Mouse (Mus musculus) limb, embryonic 15.5 days (tissue): ENCODE measurements around the gene Heyl. TPM values are rescaled to one million over a fixed set of nuclear protein-coding genes. Genes with fewer than 3 reads are reported as not detected.
"Not testable (repeated sequence)": the region's sequence is repeated elsewhere in the genome, so short reads cannot be mapped to it uniquely, and the experiment has no call there.

Experiments used
- ATAC-seq: fragments of 200-750 bp; cut with Nextera tagmentation; 2 replicates; pipeline ENCODE4 v1.8.0; 2017; ENCODE audit warnings: low read depth, moderate TSS enrichment; ENCODE audit not compliant: insufficient number of reproducible peaks, low FRiP score, low TSS enrichment
- H3K27ac ChIP-seq: fragments of 300-500 bp; sonication (generic); 2 replicates; pipeline ENCODE4 v1.5.1; 2015; ENCODE audit warnings: moderate library complexity, mild to moderate bottlenecking, inconsistent platforms
- H3K27me3 ChIP-seq: fragments of 300-500 bp; sonication (generic); 2 replicates; pipeline ENCODE4 v1.6.1; 2015; ENCODE audit warnings: inconsistent platforms
- H3K36me3 ChIP-seq: fragments of 300-500 bp; sonication (generic); 2 replicates; pipeline ENCODE4 v1.6.1; 2015; ENCODE audit warnings: inconsistent platforms
- H3K4me1 ChIP-seq: fragments of 300-500 bp; sonication (generic); 2 replicates; pipeline ENCODE4 v1.6.1; 2015; ENCODE audit warnings: inconsistent platforms
- H3K4me2 ChIP-seq: fragments of 300-500 bp; sonication (generic); 2 replicates; pipeline ENCODE4 v1.6.1; 2015; ENCODE audit warnings: mild to moderate bottlenecking, inconsistent platforms
- H3K4me3 ChIP-seq: fragments of 300-500 bp; sonication (generic); 2 replicates; pipeline ENCODE4 v1.5.1; 2015; ENCODE audit warnings: mild to moderate bottlenecking, inconsistent platforms
- H3K9ac ChIP-seq: fragments of 300-500 bp; sonication (generic); 2 replicates; pipeline ENCODE4 v1.6.1; 2015; ENCODE audit warnings: inconsistent platforms
- H3K9me3 ChIP-seq: fragments of 300-500 bp; sonication (generic); 2 replicates; pipeline ENCODE4 v1.6.1; 2016; ENCODE audit warnings: inconsistent platforms
- WGBS: fragments of 180-500 bp; shearing (Covaris S2); methylation state at CpG from one replicate; pipeline ENCODE4 v1.1.7; 2015; 5-methylcytosine and 5-hydroxymethylcytosine counted together
- polyA plus RNA-seq: library from polyadenylated mRNA; unstranded; fragments of >200 nt; fragmentation: Nextera tagmentation; extraction: Ambion mirVana; gene quantifications from 2 replicates; pipeline ENCODE4 v1.2.1, GENCODE M21; 2015

Heyl gene
- polyA plus RNA-seq, 1 experiment from 2014 or later, result 11.0 TPM

DNA sequence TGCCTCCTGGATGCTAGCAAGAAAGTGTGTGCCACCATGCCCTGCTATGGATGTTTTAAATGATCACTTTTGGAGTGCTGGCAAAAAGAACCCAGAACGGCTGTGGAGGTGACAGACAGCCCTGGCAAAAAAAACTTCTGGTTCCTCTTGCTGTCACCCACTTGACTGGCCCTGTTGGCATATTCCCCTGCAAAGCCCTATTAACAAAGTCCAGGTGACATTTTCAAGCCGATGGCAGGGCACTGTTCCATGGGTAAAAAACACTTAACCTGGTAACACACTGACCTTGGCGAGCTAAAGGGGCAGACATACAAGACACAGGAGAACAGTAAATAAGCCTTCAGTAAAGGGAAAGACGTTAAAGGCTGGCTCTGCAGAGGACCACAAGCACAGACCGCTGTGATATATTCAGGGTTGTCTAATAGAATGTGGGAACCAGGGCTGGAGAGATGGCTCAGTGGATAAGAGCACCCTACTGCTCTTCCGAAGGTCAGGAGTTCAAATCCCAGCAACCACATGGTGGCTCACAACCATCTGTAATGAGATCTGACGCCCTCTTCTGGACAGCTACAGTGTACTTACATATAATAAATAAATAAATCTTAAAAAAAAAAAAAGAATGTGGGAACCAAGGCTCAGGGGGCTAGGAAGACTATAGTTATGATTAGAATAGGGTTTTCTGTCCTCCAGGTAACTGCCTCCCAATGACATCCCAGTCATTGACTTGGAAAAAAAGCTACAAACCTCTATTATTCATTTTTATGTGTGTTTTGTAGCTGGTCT lies 60.5 kb downstream of the Heyl start:
- no peak overlapping the region for H3K4me3 ChIP-seq
- H3K9me3 ChIP-seq, result no peaks in the 10 kb centered on the region
- no peaks in the 10 kb centered on the region for H3K27me3 ChIP-seq
- H3K9ac ChIP-seq, result no peak overlapping the region
- no peak for ATAC-seq
- no peak overlapping the region for H3K27ac ChIP-seq
- H3K36me3 ChIP-seq, result peaks cover 90% of the 10 kb centered on the region
- H3K4me1 ChIP-seq, result no peaks in the 10 kb centered on the region
- 75% methylated on average over 7 of the region's 7 CpGs for WGBS
- no peak overlapping the region for H3K4me2 ChIP-seq

DNA sequence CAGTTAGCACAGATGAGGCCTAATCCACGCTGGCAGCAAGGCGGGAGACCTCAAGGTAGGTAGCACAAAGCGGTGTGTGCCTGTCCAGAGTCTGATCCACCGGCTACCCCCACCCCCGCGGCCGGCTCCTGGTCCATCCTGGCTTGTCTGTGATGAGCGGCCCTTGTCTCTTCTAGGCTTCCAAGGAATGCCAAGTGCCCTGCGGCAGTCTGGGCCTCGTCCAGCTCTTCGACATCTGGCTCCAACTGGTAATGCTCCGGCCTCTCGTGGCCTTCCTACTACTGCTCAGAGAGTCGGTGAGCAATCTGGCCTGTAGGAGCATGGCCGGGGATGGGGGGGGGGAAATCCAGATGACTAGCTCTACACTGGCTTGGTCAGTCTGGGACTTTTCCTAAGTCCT lies 61.7 kb downstream of the Heyl start:
- H3K27ac ChIP-seq, H3K9me3 ChIP-seq, H3K4me3 ChIP-seq, H3K27me3 ChIP-seq, H3K4me1 ChIP-seq, H3K4me2 ChIP-seq, H3K9ac ChIP-seq, ATAC-seq: not testable (repeated sequence)
- peaks cover 90% of the 10 kb centered on the region for H3K36me3 ChIP-seq
- 86% methylated on average over 15 of the region's 15 CpGs for WGBS

DNA sequence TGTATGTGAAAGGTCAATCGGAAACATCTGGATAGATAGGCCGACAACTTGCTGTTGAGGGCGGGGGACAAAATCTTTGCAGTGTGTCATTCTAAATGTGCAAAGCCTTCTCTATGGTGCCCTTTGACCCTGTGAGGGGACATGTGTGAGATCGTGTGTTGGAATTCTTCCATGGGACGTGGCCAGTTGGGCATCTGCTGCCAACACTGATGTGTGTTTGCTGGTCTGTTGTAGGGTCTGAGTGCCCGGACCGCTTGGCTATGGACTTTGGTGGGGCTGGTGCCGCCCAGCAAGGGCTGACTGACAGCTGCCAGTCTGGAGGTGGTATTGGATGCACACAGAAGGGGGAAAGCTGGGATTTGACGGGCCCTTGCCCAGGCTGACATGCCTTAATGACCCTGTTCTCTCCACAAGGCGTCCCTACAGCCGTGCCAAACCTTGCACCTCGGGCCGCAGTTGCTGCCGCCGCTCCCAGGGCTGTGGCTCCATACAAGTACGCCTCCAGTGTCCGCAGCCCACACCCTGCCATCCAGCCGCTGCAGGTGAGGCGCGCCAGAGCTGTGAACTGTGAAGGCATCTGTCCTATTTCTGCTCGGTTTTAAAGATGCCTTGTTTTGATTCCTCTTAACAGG lies 62.3 kb downstream of the Heyl start:
- 88% methylated on average over 21 of the region's 21 CpGs for WGBS
- H3K9me3 ChIP-seq, result no peaks in the 10 kb centered on the region
- ATAC-seq, result no peak
- H3K4me1 ChIP-seq, result no peaks in the 10 kb centered on the region
- peaks cover 93% of the 10 kb centered on the region for H3K36me3 ChIP-seq
- no peaks in the 10 kb centered on the region for H3K27me3 ChIP-seq
- H3K4me2 ChIP-seq, result no peak overlapping the region
- no peak overlapping the region for H3K27ac ChIP-seq
- H3K4me3 ChIP-seq, result no peak overlapping the region
- no peak overlapping the region for H3K9ac ChIP-seq

DNA sequence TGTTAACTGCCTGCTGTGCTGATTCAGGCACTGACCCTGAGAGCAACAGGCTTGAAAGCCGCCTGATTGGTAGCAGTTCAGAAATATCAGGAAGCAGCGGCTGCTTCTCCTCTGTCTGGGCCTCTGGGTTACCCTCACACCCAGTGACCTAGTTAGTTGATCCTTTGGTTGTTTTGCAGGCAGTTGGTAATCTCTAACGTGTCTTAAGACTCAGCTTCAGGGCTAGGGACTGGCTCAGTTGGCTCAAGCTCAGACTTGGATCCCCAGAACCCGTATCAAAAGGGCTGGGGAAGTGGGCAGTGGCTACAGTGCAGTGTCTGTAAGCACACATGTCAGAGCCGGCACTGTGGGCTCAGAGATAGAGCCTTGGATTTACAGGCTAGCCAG lies 62.8 kb downstream of the Heyl start:
- no peak overlapping the region for H3K27ac ChIP-seq
- WGBS, result 77% methylated on average over 5 of the region's 5 CpGs
- ATAC-seq, result no peak

DNA sequence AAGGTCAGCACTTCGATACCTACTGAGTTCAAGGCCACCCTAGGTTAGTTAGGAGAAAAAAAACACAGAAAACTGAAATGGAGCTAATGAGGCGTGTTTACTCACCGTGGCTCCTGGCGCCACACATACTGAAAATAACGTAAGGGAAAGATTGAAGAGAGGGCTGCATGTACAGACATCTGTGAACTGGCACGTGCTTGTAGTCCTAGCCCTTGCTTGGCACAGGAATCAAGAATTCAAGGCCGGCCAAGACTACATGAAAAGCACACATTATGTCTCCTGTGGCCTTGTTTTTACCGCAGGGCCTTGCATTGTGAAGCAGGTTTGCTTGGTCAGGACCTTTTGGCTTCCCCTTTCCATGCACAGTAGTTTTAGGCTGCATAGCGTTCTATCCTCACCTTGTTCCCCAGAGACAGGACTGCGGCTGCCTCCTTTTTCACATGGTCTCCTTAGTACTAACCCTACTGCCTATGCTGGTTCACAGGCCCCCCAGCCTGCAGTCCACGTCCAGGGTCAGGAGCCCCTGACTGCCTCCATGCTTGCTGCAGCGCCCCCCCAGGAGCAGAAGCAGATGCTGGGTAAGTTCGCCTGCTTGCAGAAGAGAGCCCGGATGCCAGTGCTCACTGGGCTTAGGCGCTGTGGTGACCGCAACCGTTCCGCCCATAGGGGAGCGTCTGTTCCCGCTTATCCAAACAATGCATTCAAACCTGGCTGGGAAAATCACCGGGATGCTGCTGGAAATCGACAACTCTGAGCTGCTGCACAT lies 64.0 kb downstream of the Heyl start:
- Histone ChIP-seq H3K4me1 (no peaks in the 10 kb centered on the region), H3K9me3 (no peaks in the 10 kb centered on the region), H3K27me3 (no peaks in the 10 kb centered on the region), H3K36me3 (peaks cover 86% of the 10 kb centered on the region), H3K4me3 (no peak overlapping the region), H3K4me2 (no peak overlapping the region), H3K27ac (no peak overlapping the region), H3K9ac (no peak overlapping the region)
- 91% methylated on average over 22 of the region's 22 CpGs for WGBS
- ATAC-seq, result no peak

More for the DNA sequence above, 62.8 kb downstream of the Heyl start:
- H3K9me3 ChIP-seq, result no peaks in the 10 kb centered on the region
- H3K36me3 ChIP-seq, result peaks cover 89% of the 10 kb centered on the region
- H3K4me3 ChIP-seq, result no peak overlapping the region
- no peak overlapping the region for H3K9ac ChIP-seq
- no peaks in the 10 kb centered on the region for H3K27me3 ChIP-seq
- no peaks in the 10 kb centered on the region for H3K4me1 ChIP-seq
- H3K4me2 ChIP-seq, result no peak overlapping the region

DNA sequence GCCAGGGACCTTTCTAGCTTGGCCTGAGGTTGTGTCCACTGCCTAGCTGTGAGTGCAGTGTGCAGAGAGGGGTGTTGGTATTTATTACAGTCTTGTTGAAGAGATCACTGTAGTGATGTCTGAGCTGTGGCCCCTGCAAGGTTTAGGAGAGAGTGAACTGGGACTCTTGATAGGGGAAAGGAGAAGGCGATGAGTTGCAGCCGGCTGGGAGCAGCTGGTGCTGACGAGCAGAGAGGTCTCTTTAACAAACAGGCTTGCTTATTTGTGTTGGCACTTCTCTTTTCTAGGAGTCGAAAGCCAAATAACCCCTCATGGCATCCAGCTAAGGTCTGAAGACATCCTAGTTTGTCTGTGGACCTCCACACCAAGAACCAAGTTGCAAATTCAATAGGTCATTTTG lies 64.9 kb downstream of the Heyl start:
- Histone ChIP-seq H3K36me3 (peaks cover 86% of the 10 kb centered on the region), H3K4me2 (no peak overlapping the region), H3K4me3 (no peak overlapping the region), H3K27ac (no peak overlapping the region), H3K27me3 (no peaks in the 10 kb centered on the region), H3K9ac (no peak overlapping the region), H3K4me1 (no peaks in the 10 kb centered on the region), H3K9me3 (no peaks in the 10 kb centered on the region)
- no peak for ATAC-seq
- 82% methylated on average over 4 of the region's 4 CpGs for WGBS

DNA sequence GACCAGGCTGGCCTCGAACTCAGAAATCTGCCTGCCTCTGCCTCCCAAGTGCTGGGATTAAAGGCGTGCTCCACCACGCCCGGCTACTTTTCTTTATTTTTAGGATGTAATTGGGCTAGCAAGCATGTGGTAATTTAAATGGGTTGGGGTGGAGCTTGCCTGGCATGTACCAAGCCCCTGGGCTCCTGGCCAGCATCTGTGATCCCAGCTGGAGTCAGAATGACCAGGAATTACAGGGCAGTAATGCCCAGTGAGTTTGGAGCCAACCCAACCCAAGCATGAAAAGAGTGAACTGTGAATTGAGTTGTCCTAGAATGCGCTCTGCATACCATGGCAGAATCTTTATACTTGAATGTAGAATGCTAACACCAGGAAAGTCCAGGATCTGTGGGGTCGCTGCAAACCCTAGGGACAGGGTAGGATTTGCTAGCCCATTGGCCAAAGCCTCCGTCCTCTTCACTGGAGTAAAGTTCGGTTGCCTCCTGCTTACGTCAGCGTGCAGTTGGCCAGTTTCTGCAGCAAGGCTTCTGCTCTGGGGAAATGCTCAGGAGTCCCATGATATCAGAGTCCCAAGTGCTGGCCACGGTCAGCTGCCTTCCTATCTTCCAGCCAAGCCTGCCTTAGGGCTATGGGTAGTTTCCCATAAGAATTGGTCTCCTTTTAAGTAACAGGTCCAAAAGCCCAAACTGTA lies 65.8 kb downstream of the Heyl start:
- ATAC-seq, result no peak
- H3K27me3 ChIP-seq, result no peaks in the 10 kb centered on the region
- peaks cover 86% of the 10 kb centered on the region for H3K36me3 ChIP-seq
- WGBS, result 86% methylated on average over 11 of the region's 11 CpGs
- no peak overlapping the region for H3K4me2 ChIP-seq
- no peak overlapping the region for H3K9ac ChIP-seq
- H3K9me3 ChIP-seq, result no peaks in the 10 kb centered on the region
- no peaks in the 10 kb centered on the region for H3K4me1 ChIP-seq
- no peak overlapping the region for H3K4me3 ChIP-seq
- H3K27ac ChIP-seq, result no peak overlapping the region

Other genes with a start within 250 kb of the Heyl start
- gene Mycl, start 237.9 kb upstream of the Heyl start, polyA plus RNA-seq, result 25.2 and 29.5 TPM in 2 replicates
- 20.9 and 21.3 TPM in 2 replicates for gene Trit1, start 217.0 kb upstream of the Heyl start, polyA plus RNA-seq
- gene Bmp8b, start 128.4 kb upstream of the Heyl start, polyA plus RNA-seq, result 1.2 and 1.3 TPM in 2 replicates
- gene Oxct2b, start 117.3 kb upstream of the Heyl start, polyA plus RNA-seq, result 0.12 and 0.15 TPM in 2 replicates
- gene Ppie, start 93.6 kb upstream of the Heyl start, polyA plus RNA-seq, result 93.2 and 94.9 TPM in 2 replicates
- 0.46 and 0.50 TPM in 2 replicates for gene Hpcal4, start 50.3 kb upstream of the Heyl start, polyA plus RNA-seq
- 0.14 TPM in 1 of 2 replicates, not detected in the other for gene Nt5c1a, start 32.1 kb upstream of the Heyl start, polyA plus RNA-seq
- gene Pabpc4, start 28.8 kb downstream of the Heyl start, polyA plus RNA-seq, result 40.1 and 42.6 TPM in 2 replicates
- 0.17 TPM in 1 of 2 replicates, not detected in the other for gene Oxct2a, start 90.1 kb downstream of the Heyl start, polyA plus RNA-seq
- 6.3 and 7.2 TPM in 2 replicates for gene Bmp8a, start 109.7 kb downstream of the Heyl start, polyA plus RNA-seq